Mouse (Mus musculus): ENCODE measurements around the gene Etv2. TPM values are rescaled to one million over a fixed set of nuclear protein-coding genes. Genes with fewer than 3 reads are reported as not detected.
A peak's percentile ranks its signal among the peaks of the same experiment; 100 is the strongest.

The Etv2 gene
- polyA plus RNA-seq, 1 experiment from 2014 or later = not detected

GRCm38 (mm10) chr7:30619202-30619601 lies 16.4 kb downstream of the Etv2 start:
- H3K4me3 ChIP-seq (replicated peaks; ENCODE audit: low read depth, low read length) = no peak overlapping the region
- ATAC-seq (ENCODE audit: low FRiP score, low TSS enrichment) = no peak
- no peak overlapping the region for H3K4me2 ChIP-seq (ENCODE audit: low read length)
- H3K9me3 ChIP-seq (ENCODE audit: control insufficient read depth, low read length) = no peaks in the 10 kb centered on the region
- peaks cover 78% of the 10 kb centered on the region for H3K36me3 ChIP-seq (ENCODE audit: control insufficient read depth, insufficient read depth, low read length)
- WGBS = 94% methylated on average over 3 of the region's 3 CpGs
- H3K9ac ChIP-seq (replicated peaks; ENCODE audit: low read length) = no peak overlapping the region
- no peaks in the 10 kb centered on the region for H3K27me3 ChIP-seq (ENCODE audit: control insufficient read depth, insufficient read depth, low read length)
- no peaks in the 10 kb centered on the region for H3K4me1 ChIP-seq (ENCODE audit: control insufficient read depth, insufficient read depth, low read length)
- DNase-seq = peak; percentile 21
- H3K27ac ChIP-seq (replicated peaks; ENCODE audit: low read depth, low read length) = no peak overlapping the region

- no peak overlapping the region for H3K4me3 ChIP-seq (replicated peaks; ENCODE audit: low read depth, low read length)
- H3K4me1 ChIP-seq (ENCODE audit: control insufficient read depth, insufficient read depth, low read length) = no peaks in the 10 kb centered on the region
- 97% methylated on average over 9 of the region's 9 CpGs for WGBS
- H3K27me3 ChIP-seq (ENCODE audit: control insufficient read depth, insufficient read depth, low read length) = no peaks in the 10 kb centered on the region
- ATAC-seq (ENCODE audit: low FRiP score, low TSS enrichment) = no peak
- H3K4me2 ChIP-seq (ENCODE audit: low read length) = no peak overlapping the region
- no peak for DNase-seq
- peaks cover 72% of the 10 kb centered on the region for H3K36me3 ChIP-seq (ENCODE audit: control insufficient read depth, insufficient read depth, low read length)
- H3K27ac ChIP-seq (replicated peaks; ENCODE audit: low read depth, low read length) = no peak overlapping the region
- no peaks in the 10 kb centered on the region for H3K9me3 ChIP-seq (ENCODE audit: control insufficient read depth, low read length)
- no peak overlapping the region for H3K9ac ChIP-seq (replicated peaks; ENCODE audit: low read length)
Measured at GRCm38 (mm10) chr7:30618658-30619057, 17.0 kb downstream of the Etv2 start.

DNA sequence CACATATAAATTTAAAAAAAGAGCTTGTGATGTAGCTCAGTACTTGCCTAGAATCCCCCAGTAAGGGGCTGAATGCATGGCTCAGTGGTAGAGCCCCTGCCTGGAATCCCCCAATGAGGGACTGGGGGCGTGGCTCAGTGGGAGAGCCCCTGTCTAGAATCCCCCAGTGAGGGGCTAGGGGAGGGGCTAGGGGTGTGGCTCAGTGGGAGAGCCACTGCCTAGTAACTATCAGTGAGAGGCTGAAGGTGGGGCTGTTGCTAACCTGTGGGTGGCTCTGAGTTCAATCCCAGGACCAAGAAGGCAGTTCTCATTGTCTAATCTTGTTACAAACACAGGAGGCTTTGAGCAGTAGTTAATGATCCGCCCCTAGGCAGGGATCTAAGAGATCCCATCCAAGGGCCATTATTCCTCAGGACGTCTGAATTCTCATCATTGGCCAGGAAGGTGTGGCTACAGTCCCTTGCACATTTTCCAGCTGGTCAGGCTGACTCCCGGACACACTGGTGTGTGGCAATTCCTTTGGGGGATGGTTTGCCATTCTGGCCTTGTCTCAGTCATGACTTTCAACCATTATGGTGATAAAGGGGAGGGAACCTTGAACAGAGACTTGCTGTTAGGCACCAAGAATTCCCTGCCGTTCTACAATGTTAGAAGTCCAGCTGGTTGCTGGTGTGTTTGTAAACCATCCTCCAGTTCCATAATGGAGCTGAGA lies 20.4 kb downstream of the Etv2 start:
- ATAC-seq (ENCODE audit: low FRiP score, low TSS enrichment) (no peak), DNase-seq (no peak)
- Histone ChIP-seq H3K9ac (replicated peaks; ENCODE audit: low read length) (no peak overlapping the region), H3K9me3 (ENCODE audit: control insufficient read depth, low read length) (no peaks in the 10 kb centered on the region), H3K4me2 (ENCODE audit: low read length) (no peak overlapping the region), H3K4me1 (ENCODE audit: control insufficient read depth, insufficient read depth, low read length) (no peaks in the 10 kb centered on the region), H3K27ac (replicated peaks; ENCODE audit: low read depth, low read length) (no peak overlapping the region), H3K27me3 (ENCODE audit: control insufficient read depth, insufficient read depth, low read length) (no peaks in the 10 kb centered on the region), H3K4me3 (replicated peaks; ENCODE audit: low read depth, low read length) (no peak overlapping the region), H3K36me3 (ENCODE audit: control insufficient read depth, insufficient read depth, low read length) (peaks cover 46% of the 10 kb centered on the region)
- 61% methylated on average over 5 of the region's 5 CpGs for WGBS

GRCm38 (mm10) chr7:30614454-30614853 lies 21.2 kb downstream of the Etv2 start:
- DNase-seq (no peak), ATAC-seq (ENCODE audit: low FRiP score, low TSS enrichment) (no peak)
- H3K4me1 ChIP-seq (ENCODE audit: control insufficient read depth, insufficient read depth, low read length) = no peaks in the 10 kb centered on the region
- H3K27me3 ChIP-seq (ENCODE audit: control insufficient read depth, insufficient read depth, low read length) = no peaks in the 10 kb centered on the region
- H3K9ac ChIP-seq (replicated peaks; ENCODE audit: low read length) = no peak overlapping the region
- peaks cover 44% of the 10 kb centered on the region for H3K36me3 ChIP-seq (ENCODE audit: control insufficient read depth, insufficient read depth, low read length)
- no peak overlapping the region for H3K4me2 ChIP-seq (ENCODE audit: low read length)
- 82% methylated on average over 2 of the region's 2 CpGs for WGBS
- no peak overlapping the region for H3K27ac ChIP-seq (replicated peaks; ENCODE audit: low read depth, low read length)
- H3K9me3 ChIP-seq (ENCODE audit: control insufficient read depth, low read length) = no peaks in the 10 kb centered on the region
- H3K4me3 ChIP-seq (replicated peaks; ENCODE audit: low read depth, low read length) = no peak overlapping the region

DNA sequence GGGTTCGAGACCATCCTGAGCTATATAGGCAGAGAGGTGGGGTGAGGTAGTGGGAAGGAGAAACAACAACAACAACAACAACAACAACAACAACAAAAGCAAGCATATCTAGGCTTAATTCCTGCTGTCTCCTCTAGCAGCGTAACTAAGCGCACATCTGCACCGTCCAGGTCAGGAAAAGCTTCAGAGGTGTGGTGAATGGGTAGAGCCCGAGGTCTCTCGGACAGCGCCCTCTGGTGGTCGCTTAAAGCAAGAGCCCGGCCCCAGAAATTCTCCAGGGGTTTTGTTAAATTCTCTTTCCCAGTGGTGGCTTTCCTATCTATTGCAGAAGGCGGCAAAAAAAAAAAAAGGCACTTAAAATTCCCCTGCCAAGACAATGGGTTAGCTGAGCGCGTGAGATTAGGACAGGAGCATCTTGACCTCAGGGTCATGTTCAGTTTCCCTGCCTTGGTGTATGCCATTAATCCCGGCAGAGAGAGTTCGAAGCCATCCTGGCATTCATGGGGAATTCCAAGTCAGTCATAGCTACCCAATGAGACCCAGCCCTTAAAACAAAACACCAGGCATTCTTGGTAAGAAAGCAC lies 22.0 kb downstream of the Etv2 start:
- DNase-seq = peak; percentile 76
- no peaks in the 10 kb centered on the region for H3K9me3 ChIP-seq (ENCODE audit: control insufficient read depth, low read length)
- no peak; the same call in 1 of the 2 replicates for ATAC-seq (ENCODE audit: low FRiP score, low TSS enrichment)
- no peak overlapping the region for H3K9ac ChIP-seq (replicated peaks; ENCODE audit: low read length)
- H3K27me3 ChIP-seq (ENCODE audit: control insufficient read depth, insufficient read depth, low read length) = no peaks in the 10 kb centered on the region
- no peaks in the 10 kb centered on the region for H3K4me1 ChIP-seq (ENCODE audit: control insufficient read depth, insufficient read depth, low read length)
- peaks cover 35% of the 10 kb centered on the region for H3K36me3 ChIP-seq (ENCODE audit: control insufficient read depth, insufficient read depth, low read length)
- no peak overlapping the region for H3K27ac ChIP-seq (replicated peaks; ENCODE audit: low read depth, low read length)
- no peak overlapping the region for H3K4me3 ChIP-seq (replicated peaks; ENCODE audit: low read depth, low read length)
- 21% methylated on average over 14 of the region's 14 CpGs for WGBS
- no peak overlapping the region for H3K4me2 ChIP-seq (ENCODE audit: low read length)

DNA sequence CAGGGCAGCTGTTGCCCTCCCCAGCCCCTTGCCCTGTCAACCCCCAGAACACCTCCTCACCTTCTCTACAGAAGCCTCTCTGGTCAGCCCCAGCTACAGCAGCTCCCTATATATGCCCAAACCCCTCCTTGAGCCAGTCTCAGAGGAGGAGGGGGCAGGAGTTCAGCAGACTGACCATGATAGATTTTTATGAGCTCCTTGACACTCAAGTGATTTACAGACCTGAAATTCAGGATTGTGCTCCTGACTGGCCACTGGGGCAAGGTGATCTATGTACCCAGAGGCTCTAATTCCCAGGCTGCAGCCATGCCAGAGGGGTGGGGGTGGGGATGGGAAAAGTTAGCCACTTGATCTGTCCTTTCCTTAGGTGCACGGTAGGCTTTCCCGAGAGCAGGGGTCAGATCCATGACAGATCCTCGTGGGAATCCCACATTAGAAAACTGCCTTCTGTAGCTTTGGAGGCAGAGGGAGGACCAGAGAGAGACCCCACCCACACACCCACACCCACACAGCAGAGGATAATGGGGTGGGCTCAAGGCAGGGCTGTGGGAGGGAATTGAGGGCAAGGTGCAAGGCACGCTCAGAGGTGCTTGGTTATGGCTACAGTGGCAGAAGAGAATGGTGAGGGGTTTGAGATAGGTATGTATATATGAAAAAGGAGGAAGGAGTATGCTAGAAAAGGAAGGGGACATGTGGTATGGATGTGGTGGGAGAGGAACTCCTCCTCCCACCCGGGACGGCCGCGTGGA lies 22.8 kb downstream of the Etv2 start, which contains the start of gene Upk1a:
TSS of gene Upk1a (minus strand) at position 194 of the 749 bp plus-strand sequence.
- Histone ChIP-seq H3K4me1 (ENCODE audit: control insufficient read depth, insufficient read depth, low read length) (no peaks in the 10 kb centered on the region), H3K9ac (replicated peaks; ENCODE audit: low read length) (no peak within 1 kb of the TSS), H3K9me3 (ENCODE audit: control insufficient read depth, low read length) (no peaks in the 10 kb centered on the region), H3K36me3 (ENCODE audit: control insufficient read depth, insufficient read depth, low read length) (peaks cover 29% of the 10 kb centered on the region), H3K4me2 (ENCODE audit: low read length) (no peak within 1 kb of the TSS), H3K27ac (replicated peaks; ENCODE audit: low read depth, low read length) (no peak within 1 kb of the TSS), H3K27me3 (ENCODE audit: control insufficient read depth, insufficient read depth, low read length) (no peaks in the 10 kb centered on the region), H3K4me3 (replicated peaks; ENCODE audit: low read depth, low read length) (no peak within 1 kb of the TSS)
- DNase-seq (no peak), ATAC-seq (ENCODE audit: low FRiP score, low TSS enrichment) (no peak)
- 77% methylated on average over 8 of the region's 8 CpGs for WGBS

- WGBS = 57% methylated on average over 7 of the region's 7 CpGs
Measured at GRCm38 (mm10) chr7:30610043-30610442, 25.6 kb downstream of the Etv2 start.

DNA sequence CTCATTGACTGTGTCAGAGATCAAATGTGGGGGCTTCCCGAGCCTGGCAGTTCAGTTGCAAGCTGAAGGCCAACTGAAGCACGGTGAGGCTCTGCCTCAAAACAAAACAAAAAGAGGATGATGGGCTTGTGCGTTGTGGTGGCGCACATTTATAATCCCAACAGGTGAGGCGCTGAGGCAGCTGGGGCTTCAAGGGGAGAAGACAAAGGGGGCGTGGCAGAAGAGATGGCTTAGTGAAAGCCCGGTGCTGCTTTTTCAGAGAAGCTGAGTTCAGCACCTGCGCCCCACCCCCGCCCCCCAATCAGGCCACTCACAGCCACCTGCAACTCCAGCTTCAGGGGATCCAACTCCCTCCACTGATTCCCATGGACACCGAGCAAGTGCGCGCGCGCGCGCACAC lies 27.2 kb downstream of the Etv2 start:
- 50% methylated on average over 16 of the region's 16 CpGs for WGBS
- Histone ChIP-seq H3K27ac (replicated peaks; ENCODE audit: low read depth, low read length) (no peak overlapping the region), H3K4me3 (replicated peaks; ENCODE audit: low read depth, low read length) (no peak overlapping the region), H3K9ac (replicated peaks; ENCODE audit: low read length) (no peak overlapping the region), H3K36me3 (ENCODE audit: control insufficient read depth, insufficient read depth, low read length) (no peaks in the 10 kb centered on the region), H3K4me2 (ENCODE audit: low read length) (no peak overlapping the region), H3K27me3 (ENCODE audit: control insufficient read depth, insufficient read depth, low read length) (no peaks in the 10 kb centered on the region), H3K9me3 (ENCODE audit: control insufficient read depth, low read length) (no peaks in the 10 kb centered on the region), H3K4me1 (ENCODE audit: control insufficient read depth, insufficient read depth, low read length) (no peaks in the 10 kb centered on the region)
- ATAC-seq (ENCODE audit: low FRiP score, low TSS enrichment) = no peak
- no peak for DNase-seq

More at GRCm38 (mm10) chr7:30610043-30610442, 25.6 kb downstream of the Etv2 start:
- no peak for ATAC-seq (ENCODE audit: low FRiP score, low TSS enrichment)
- H3K27me3 ChIP-seq (ENCODE audit: control insufficient read depth, insufficient read depth, low read length) = no peaks in the 10 kb centered on the region
- no peak overlapping the region for H3K4me2 ChIP-seq (ENCODE audit: low read length)
- H3K9ac ChIP-seq (replicated peaks; ENCODE audit: low read length) = no peak overlapping the region
- no peak for DNase-seq
- 0 out of 2 replicates have a peak, but pooled peaks cover 1% of the 10 kb centered on the region for H3K36me3 ChIP-seq (ENCODE audit: control insufficient read depth, insufficient read depth, low read length)
- no peaks in the 10 kb centered on the region for H3K9me3 ChIP-seq (ENCODE audit: control insufficient read depth, low read length)
- no peak overlapping the region for H3K4me3 ChIP-seq (replicated peaks; ENCODE audit: low read depth, low read length)
- no peak overlapping the region for H3K27ac ChIP-seq (replicated peaks; ENCODE audit: low read depth, low read length)
- H3K4me1 ChIP-seq (ENCODE audit: control insufficient read depth, insufficient read depth, low read length) = no peaks in the 10 kb centered on the region

All from midbrain, embryonic 14.5 days (tissue).